Mouse (Mus musculus): ENCODE measurements around the gene Adamtsl4.

The Adamtsl4 gene

DNA sequence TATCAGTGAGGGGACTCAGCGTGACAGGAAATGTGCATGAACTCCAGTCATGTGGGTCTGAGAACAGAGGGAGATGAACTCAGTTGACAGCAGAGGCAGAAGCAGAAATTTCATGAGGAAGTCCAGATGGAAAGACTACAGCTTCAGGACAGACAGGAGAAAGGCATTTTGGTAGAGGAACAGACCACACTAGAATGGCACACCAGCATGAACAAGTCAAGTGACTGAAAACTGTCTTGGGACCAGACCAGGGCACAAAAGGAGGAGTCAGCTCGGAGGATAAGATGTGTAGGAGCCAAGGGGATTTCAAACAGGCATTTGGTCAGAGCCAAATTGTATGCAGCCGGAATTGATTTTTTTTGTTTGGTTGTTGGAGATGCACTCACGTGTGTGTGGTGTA lies 52.1 kb downstream of the Adamtsl4 start:
- no peak for ATAC-seq (ENCODE audit: low TSS enrichment)

DNA sequence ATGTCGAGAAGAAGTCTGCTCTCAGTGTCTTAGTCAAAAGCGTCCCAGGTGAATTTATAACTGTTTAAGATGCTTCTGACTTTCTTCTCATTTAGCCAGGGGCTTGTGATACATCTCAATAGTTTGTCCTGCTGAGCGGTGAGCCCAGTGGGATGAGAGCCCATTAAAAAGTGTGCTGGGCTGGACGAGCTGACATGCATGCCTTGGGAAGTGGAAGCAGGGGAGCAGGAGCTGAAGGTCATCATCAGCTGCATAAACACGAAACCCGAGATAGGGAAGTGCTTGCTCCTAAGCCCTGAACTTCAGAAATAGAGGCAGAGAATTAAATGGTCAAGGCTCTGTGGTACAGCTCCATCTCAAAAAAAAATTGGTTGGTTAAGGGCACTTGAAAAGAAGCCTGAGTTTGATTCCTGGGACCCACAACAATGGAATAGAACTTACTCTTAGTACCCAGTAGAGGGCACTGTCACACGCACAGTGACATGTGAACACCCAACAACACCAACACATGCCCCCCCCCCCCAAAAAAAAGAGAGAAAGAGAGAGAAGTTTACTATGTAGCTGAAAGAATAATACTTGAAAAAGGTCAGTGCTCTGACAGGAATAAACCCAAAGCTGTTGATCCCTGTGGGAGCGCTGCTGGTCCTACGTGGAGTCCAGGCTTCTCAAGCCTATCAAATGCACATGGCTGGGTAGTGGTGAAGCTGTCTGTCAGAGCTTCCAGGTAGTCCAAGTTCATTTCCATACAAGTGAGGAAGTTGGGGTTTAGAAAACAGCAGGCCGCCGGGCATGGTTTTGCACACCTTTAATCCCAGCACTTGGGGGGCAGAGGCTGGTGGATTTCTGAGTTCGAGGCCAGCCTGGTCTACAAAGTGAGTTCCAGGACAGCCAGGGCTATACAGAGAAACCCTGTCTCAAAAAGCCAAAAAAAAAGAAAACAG lies 54.8 kb downstream of the Adamtsl4 start:
- ATAC-seq (ENCODE audit: low TSS enrichment): no peak

DNA sequence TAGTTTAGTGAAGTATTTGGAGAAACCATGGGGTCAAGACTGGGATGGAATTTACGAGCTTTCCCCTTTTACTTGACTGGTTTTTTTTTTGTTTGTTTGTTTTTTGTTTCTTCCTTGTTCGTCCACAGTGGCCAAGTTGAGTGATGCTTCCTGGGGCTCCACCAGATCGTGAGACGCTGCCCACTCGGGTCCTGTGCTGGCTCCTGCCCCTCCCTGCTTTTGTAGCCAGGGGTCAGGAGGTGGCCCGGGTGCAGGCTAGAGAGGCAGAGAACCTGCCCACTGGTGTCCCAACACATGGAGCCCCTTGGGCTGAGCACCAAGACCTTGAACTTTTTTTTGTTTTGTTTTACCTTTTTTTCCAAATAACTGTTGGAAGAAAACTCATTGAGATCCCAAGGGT lies 56.4 kb downstream of the Adamtsl4 start:
- no peak for ATAC-seq (ENCODE audit: low TSS enrichment)

DNA sequence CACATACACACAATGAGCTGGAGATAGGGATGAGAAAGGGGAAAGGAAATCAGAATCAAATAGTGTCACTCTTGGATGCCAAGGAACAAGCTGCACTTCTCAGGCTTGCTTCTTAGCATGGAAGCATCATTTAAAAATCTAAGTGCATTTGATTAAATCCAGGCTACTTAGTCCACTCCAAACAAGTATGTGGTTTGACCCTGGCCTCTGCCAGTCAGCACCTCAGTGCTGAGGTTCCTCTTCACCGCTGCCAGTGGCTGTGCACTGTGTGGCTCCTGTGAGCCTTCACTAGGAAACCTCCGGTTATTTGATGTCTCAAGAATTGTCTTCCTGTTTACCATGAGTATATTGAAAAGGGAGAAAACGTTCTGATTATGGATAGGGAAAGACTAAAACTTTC lies 56.9 kb downstream of the Adamtsl4 start:
- no peak for ATAC-seq (ENCODE audit: low TSS enrichment)

DNA sequence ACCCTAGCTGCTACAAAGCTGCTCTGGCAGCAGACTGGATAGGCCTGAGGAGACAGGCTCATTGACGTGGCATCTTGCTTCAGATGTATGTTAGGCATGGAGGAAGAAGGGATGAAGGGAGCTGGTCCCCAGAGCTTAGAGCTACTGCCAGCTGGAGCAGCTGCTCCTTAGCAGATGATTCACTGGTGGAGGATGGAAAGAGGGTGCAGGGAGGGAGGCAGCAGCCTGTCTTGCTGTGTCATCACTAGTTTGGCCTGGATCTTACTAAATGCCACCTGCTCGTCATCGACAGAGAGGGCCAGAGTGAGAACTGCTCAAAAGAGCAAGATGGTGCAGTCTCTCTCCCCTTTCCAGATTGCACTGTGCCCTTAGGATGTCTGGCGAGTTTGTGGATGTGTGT lies 58.0 kb downstream of the Adamtsl4 start:
- peak; percentile 71 for ATAC-seq (ENCODE audit: low TSS enrichment)

DNA sequence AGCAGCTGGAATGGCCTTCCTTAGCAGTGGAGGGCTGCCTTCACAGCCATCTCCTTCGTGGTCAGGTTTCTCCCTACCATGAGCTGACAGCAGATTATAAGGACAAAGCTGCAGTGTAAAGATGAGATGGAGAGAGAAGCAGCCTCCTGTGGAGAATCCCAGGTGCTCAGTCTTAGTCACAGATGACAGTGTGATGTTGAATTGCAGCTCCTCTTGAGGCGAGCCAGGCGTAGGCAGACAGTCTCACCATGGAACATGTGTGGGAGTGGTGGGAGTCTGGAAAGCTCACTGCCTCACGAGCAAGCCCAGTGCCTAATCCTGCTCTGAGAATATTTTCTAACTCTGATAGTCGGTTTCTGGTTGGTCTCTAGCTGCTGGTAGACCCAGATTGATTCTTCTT lies 60.0 kb downstream of the Adamtsl4 start:
- ATAC-seq (ENCODE audit: low TSS enrichment): peak; percentile 64

All from frontal cortex, adult (tissue).